Mouse (Mus musculus) cerebellum, adult 9-10 months (tissue): ENCODE measurements around the gene Cep131.

Experiments
- DNase-seq: peaks from one replicate; pipeline ENCODE4 v3.0.0; 2022

The Cep131 gene

GRCm38 (mm10) chr11:120019542-120020440 is 66.8 kb downstream of the Cep131 start:
- DNase-seq = peak; percentile 68

GRCm38 (mm10) chr11:120017011-120017410 is 69.6 kb downstream of the Cep131 start:
- no peak for DNase-seq

- DNase-seq = no peak
Measured at GRCm38 (mm10) chr11:120014758-120015157, 71.9 kb downstream of the Cep131 start.
